Mouse (Mus musculus) hindbrain, embryonic 14.5 days (tissue): ENCODE measurements at regions not wholly inside any gene's neighbourhood (a gene's known extent, or its start where the extent isn't known, plus 50 kb on each side); places are given as distances from the start of the nearest gene placed in this dataset.

Source experiments
- ATAC-seq: fragments of 200-750 bp; cut with Nextera tagmentation; 2 replicates; pipeline ENCODE4 v1.8.0; 2017; ENCODE audit warnings: moderate number of reproducible peaks, mild to moderate bottlenecking, moderate TSS enrichment, moderate library complexity; ENCODE audit not compliant: low FRiP score
- DNase-seq: peaks from one replicate; pipeline ENCODE4 v3.0.0-alpha.2; 2015; ENCODE audit warnings: low spot score
- H3K27ac ChIP-seq: fragments of 300-500 bp; sonication (generic); 2 replicates; pipeline ENCODE4 v1.5.1; 2014; ENCODE audit warnings: mild to moderate bottlenecking, moderate library complexity
- H3K27me3 ChIP-seq: fragments of 300-500 bp; sonication (generic); 2 replicates; pipeline ENCODE4 v1.6.1; 2014; ENCODE audit warnings: mild to moderate bottlenecking, low read length, mixed read lengths; ENCODE audit not compliant: control insufficient read depth, insufficient read depth
- H3K36me3 ChIP-seq: fragments of 300-500 bp; sonication (generic); replicated peaks from 2 replicates; pipeline ENCODE4 v1.6.1; 2014; ENCODE audit not compliant: control insufficient read depth, insufficient read depth
- H3K4me1 ChIP-seq: fragments of 300-500 bp; sonication (generic); replicated peaks from 2 replicates; pipeline ENCODE4 v1.6.1; 2014; ENCODE audit warnings: antibody characterized with exemption, low read length, mixed read lengths; ENCODE audit not compliant: control insufficient read depth, insufficient read depth
- H3K4me2 ChIP-seq: fragments of 300-500 bp; sonication (generic); replicated peaks from 2 replicates; pipeline ENCODE4 v1.6.1; 2014; ENCODE audit warnings: mild to moderate bottlenecking, moderate library complexity
- H3K4me3 ChIP-seq: fragments of 300-500 bp; sonication (generic); replicated peaks from 2 replicates; pipeline ENCODE4 v1.5.1; 2014; ENCODE audit warnings: mild to moderate bottlenecking, low read length
- H3K9ac ChIP-seq: fragments of 300-500 bp; sonication (generic); 2 replicates; pipeline ENCODE4 v1.6.1; 2014
- H3K9me3 ChIP-seq: fragments of 300-500 bp; sonication (generic); 2 replicates; pipeline ENCODE4 v1.6.1; 2016; ENCODE audit warnings: low read length; ENCODE audit not compliant: control insufficient read depth
- WGBS: fragments of 180-500 bp; shearing (Covaris S2); extraction: QIAGEN DNeasy Blood & Tissue Kit; methylation state at CpG from one replicate; pipeline ENCODE4 v1.1.7; 2014; 5-methylcytosine and 5-hydroxymethylcytosine counted together

GRCm38 (mm10) chr11:82600151-82600550, 164.0 kb downstream of the Cct6b start:
- no peak for DNase-seq
- H3K9ac ChIP-seq: no peak overlapping the region
- peaks cover 16% of the 10 kb centered on the region for H3K4me1 ChIP-seq
- no peak overlapping the region for H3K4me3 ChIP-seq
- no peaks in the 10 kb centered on the region for H3K36me3 ChIP-seq
- H3K27ac ChIP-seq: no peak overlapping the region
- 59% methylated on average over 9 of the region's 9 CpGs for WGBS
- H3K4me2 ChIP-seq: no peak overlapping the region
- no peaks in the 10 kb centered on the region for H3K9me3 ChIP-seq
- no peak for ATAC-seq
- no peaks in the 10 kb centered on the region for H3K27me3 ChIP-seq

GRCm38 (mm10) chr11:82597757-82598156, 166.4 kb downstream of the Cct6b start:
- 19% methylated on average over 6 of the region's 6 CpGs for WGBS
- DNase-seq (no peak), ATAC-seq (no peak)
- H3K9me3 ChIP-seq: no peaks in the 10 kb centered on the region
- no peak overlapping the region for H3K27ac ChIP-seq
- H3K4me1 ChIP-seq: peaks cover 9% of the 10 kb centered on the region
- H3K4me3 ChIP-seq: no peak overlapping the region
- no peak overlapping the region for H3K4me2 ChIP-seq
- H3K9ac ChIP-seq: no peak overlapping the region
- H3K36me3 ChIP-seq: no peaks in the 10 kb centered on the region
- no peaks in the 10 kb centered on the region for H3K27me3 ChIP-seq

DNA sequence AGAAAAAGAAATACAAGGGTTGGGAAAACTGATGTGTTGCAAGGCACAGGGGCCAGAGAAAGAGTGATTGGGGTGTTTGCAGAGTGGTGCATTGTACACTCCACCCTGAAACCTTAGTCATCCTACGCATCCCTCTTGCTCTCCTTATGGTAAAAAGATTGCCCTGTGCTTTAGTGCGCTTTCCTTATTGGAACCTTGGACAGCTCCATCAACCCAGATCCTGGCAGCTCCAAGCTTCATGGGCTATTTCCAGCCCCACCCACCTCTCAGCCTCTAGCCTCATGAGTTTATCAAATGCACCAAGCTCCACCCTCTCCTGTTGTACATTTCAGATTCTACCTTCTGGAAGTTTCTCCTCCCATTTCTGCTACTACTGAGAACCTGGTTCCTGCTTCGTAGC, 167.3 kb downstream of the Cct6b start:
- peaks cover 4% of the 10 kb centered on the region for H3K4me1 ChIP-seq
- no peaks in the 10 kb centered on the region for H3K36me3 ChIP-seq
- no peak overlapping the region for H3K9ac ChIP-seq
- no peak overlapping the region for H3K27ac ChIP-seq
- H3K4me2 ChIP-seq: no peak overlapping the region
- H3K9me3 ChIP-seq: no peaks in the 10 kb centered on the region
- no peak overlapping the region for H3K4me3 ChIP-seq
- no peak for ATAC-seq
- H3K27me3 ChIP-seq: no peaks in the 10 kb centered on the region
- DNase-seq: no peak
- WGBS: 86% methylated on average over 3 of the region's 3 CpGs

DNA sequence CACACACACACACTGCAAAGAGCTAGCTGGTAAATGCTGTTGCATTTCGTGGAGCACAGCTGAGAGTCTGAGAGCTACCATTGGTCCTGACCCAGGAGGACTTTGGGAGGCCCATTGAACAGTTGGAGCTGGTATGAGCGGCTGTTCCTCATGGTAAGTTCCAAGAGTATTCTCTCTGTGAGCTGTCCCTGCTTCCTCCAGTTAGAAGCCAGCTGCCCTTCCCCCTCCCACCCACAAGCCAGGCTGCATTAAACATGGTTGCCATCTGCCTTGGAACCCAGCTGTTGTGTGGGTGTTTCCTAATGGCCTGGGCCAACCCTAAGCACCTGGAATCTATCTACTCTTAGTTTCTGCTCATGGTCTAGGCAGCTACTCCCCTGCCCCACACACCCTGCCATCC, 174.4 kb downstream of the Cct6b start:
- ATAC-seq (no peak), DNase-seq (no peak)
- H3K9ac ChIP-seq: no peak overlapping the region
- 91% methylated on average over 2 of the region's 2 CpGs for WGBS
- no peaks in the 10 kb centered on the region for H3K9me3 ChIP-seq
- no peaks in the 10 kb centered on the region for H3K36me3 ChIP-seq
- no peak overlapping the region for H3K27ac ChIP-seq
- no peaks in the 10 kb centered on the region for H3K4me1 ChIP-seq
- no peaks in the 10 kb centered on the region for H3K27me3 ChIP-seq
- H3K4me3 ChIP-seq: no peak overlapping the region
- no peak overlapping the region for H3K4me2 ChIP-seq

DNA sequence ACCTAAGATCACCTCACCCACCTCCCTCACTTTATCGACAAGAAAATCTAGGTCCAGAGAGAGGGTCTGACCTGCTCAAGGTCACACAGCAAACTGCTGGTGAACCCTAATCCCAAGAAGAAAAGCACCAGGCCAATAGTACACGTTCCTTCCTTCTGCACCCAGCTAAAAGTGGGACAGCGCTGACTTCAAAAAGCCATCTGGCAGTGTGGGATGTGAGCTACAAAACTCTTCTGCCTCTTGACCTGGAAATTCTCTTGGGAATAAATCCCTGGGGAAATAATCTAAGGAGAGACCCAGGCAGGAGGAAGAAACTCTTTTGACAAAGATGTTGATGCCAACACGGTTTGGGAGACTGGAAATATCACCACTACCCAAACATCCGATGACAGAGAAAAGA, 175.4 kb downstream of the Cct6b start:
- Histone ChIP-seq H3K27me3 (no peaks in the 10 kb centered on the region), H3K9me3 (no peaks in the 10 kb centered on the region), H3K27ac (no peak overlapping the region), H3K9ac (no peak overlapping the region), H3K36me3 (no peaks in the 10 kb centered on the region), H3K4me1 (no peaks in the 10 kb centered on the region), H3K4me3 (no peak overlapping the region), H3K4me2 (no peak overlapping the region)
- DNase-seq: no peak
- WGBS: 90% methylated on average over 5 of the region's 5 CpGs
- ATAC-seq: no peak

DNA sequence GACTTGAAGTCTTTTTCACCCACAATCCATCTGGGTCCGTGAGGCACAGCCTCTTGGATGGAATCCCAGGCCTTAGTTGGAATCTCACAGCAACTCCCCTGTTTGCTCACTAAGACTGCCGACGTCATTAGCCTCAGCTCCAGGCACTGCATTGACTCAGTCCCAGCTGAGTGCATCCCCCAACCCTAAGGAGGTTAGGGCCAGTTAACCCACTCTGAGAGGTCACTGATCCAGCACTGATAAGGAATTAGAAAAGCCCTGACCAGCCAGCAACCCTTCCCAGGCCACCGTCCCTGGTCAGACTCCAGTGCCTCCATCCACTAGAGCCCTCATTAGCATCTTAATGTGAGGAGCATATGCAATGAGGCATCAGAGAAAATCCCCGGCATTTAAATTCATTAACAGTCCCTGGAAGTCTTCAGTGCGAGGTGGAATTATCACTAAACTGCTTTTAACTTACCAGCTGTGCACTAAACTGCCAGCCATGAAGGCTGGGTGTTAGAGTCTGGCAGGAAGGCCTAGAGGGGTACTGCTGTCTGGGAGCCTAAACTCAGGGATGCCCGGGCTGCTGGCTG, 184.2 kb downstream of the Cct6b start:
- peak overlapping the region; percentile 58 for H3K27ac ChIP-seq
- H3K9me3 ChIP-seq: no peaks in the 10 kb centered on the region
- DNase-seq (peak; percentile 61), ATAC-seq (peak; percentile 71)
- H3K36me3 ChIP-seq: no peaks in the 10 kb centered on the region
- H3K4me2 ChIP-seq: no peak overlapping the region
- no peak overlapping the region for H3K9ac ChIP-seq
- H3K4me1 ChIP-seq: peaks cover 13% of the 10 kb centered on the region
- no peak overlapping the region for H3K4me3 ChIP-seq
- H3K27me3 ChIP-seq: peaks cover 4% of the 10 kb centered on the region; the same call in 1 of the 2 replicates
- 5% methylated on average over 7 of the region's 7 CpGs for WGBS

DNA sequence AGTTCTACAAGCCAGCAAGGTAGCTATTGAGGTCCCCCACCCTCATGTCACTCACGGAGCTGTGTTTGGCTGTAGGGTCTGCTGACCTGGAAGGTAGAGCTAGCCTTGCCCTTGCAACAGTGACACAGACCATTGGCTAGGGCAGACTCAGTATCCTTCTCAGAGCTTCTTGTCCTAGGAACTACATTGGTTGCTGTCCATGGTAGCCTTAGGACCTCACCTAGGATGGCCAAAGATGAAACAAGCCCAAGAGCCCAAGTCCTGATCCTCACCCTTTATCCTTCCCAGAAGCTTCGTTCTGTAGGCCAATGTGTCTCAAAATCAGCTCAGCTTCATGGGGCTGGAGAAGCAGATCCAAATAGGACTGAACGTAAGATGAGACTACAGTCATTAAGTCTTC, 187.3 kb downstream of the Tmem132e start:
- WGBS: 66% methylated on average over 3 of the region's 3 CpGs
- Histone ChIP-seq H3K4me1 (peaks cover 13% of the 10 kb centered on the region), H3K4me2 (no peak overlapping the region), H3K4me3 (no peak overlapping the region), H3K36me3 (no peaks in the 10 kb centered on the region), H3K27me3 (peaks cover 4% of the 10 kb centered on the region; the same call in 1 of the 2 replicates), H3K9ac (no peak overlapping the region), H3K9me3 (no peaks in the 10 kb centered on the region), H3K27ac (no peak overlapping the region)
- ATAC-seq (no peak), DNase-seq (no peak)

GRCm38 (mm10) chr11:82573126-82573525, 184.4 kb downstream of the Tmem132e start:
- H3K4me1 ChIP-seq: peaks cover 9% of the 10 kb centered on the region; the same call in 1 of the 2 replicates
- no peak overlapping the region for H3K9ac ChIP-seq
- ATAC-seq (no peak), DNase-seq (no peak)
- 91% methylated on average over 4 of the region's 4 CpGs for WGBS
- no peaks in the 10 kb centered on the region for H3K9me3 ChIP-seq
- no peak overlapping the region for H3K4me3 ChIP-seq
- no peaks in the 10 kb centered on the region for H3K36me3 ChIP-seq
- no peak overlapping the region for H3K4me2 ChIP-seq
- H3K27me3 ChIP-seq: no peaks in the 10 kb centered on the region; the same call in 1 of the 2 replicates
- no peak overlapping the region for H3K27ac ChIP-seq

DNA sequence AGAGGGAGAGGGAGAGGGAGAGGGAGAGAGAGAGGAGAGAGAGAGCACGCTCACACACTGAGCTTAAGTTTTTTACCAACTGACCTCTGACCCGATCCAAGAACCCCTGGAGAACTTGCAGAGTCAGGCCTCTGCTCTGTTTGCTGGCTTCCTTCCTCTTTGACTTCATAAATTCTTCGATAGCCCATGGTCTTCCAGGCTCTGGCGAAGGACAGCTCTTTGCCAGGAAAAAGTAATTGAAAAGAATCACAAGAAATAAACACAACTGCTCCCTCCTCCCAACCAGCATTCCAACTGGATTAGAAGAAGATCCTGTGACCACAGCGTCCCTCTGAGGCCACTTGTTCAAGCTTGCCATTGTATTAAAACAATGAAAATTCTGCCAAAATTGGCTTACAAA, 182.8 kb downstream of the Tmem132e start:
- ATAC-seq: no peak
- no peak for DNase-seq
- H3K4me2 ChIP-seq: no peak overlapping the region
- peaks cover 25% of the 10 kb centered on the region for H3K4me1 ChIP-seq
- no peak overlapping the region for H3K9ac ChIP-seq
- H3K27me3 ChIP-seq: no peaks in the 10 kb centered on the region; the same call in 1 of the 2 replicates
- H3K27ac ChIP-seq: no peak overlapping the region
- no peaks in the 10 kb centered on the region for H3K9me3 ChIP-seq
- no peak overlapping the region for H3K4me3 ChIP-seq
- WGBS: 23% methylated on average over 5 of the region's 5 CpGs
- no peaks in the 10 kb centered on the region for H3K36me3 ChIP-seq

GRCm38 (mm10) chr11:82569819-82570218, 181.1 kb downstream of the Tmem132e start:
- no peak for DNase-seq
- Histone ChIP-seq H3K4me3 (no peak overlapping the region), H3K36me3 (no peaks in the 10 kb centered on the region), H3K9ac (no peak overlapping the region), H3K9me3 (no peaks in the 10 kb centered on the region), H3K4me1 (peaks cover 26% of the 10 kb centered on the region), H3K27me3 (no peaks in the 10 kb centered on the region; the same call in 1 of the 2 replicates), H3K4me2 (no peak overlapping the region), H3K27ac (no peak overlapping the region)
- no peak for ATAC-seq
